Mouse (Mus musculus) lung, postnatal 14 days (tissue): ENCODE measurements around the gene Npl.
"Not testable (repeated sequence)": the region's sequence is repeated elsewhere in the genome, so short reads cannot be mapped to it uniquely, and the experiment has no call there.

Experiments
- DNase-seq: peaks from one replicate; pipeline ENCODE4 v3.0.0; 2021

Npl gene

DNA sequence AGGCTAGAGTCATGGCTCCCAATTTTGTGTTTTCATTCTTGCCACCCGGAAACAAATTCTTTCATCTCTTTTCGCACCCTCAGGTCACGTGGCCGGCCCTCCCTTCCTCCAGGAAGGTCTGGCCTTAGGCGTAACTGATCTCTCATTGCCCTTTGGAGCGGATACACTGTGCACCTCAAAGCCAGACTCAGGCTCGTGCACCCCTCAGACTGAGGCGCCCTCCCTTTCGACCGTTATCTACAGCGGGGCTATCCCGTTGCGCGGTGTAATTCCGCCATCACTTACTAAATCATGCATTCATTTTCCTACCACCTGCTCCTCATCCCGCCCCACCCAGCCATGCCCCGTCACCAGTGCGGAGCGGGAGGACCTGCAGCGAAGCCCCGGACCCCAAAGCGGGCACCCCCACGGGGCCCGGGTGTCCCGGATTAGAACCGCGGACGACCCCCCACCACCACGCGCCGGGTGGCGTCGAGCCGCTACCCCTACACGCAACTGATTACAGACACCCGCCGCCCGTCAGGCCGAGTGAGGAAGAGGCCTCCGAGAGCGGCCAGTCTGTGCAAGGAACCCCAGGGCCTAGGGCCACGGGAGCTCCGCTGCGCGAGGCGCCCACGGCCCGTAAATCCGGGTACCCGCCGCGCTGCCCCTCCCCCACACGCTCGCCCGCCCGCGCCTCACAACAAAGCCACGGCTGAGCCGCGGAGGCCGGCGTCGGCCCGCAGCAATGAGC, 62.9 kb downstream of the Npl start:
- peak; percentile 48 for DNase-seq

GRCm38 (mm10) chr1:153486120-153486519, 63.7 kb downstream of the Npl start:
- not testable (repeated sequence) for DNase-seq

DNA sequence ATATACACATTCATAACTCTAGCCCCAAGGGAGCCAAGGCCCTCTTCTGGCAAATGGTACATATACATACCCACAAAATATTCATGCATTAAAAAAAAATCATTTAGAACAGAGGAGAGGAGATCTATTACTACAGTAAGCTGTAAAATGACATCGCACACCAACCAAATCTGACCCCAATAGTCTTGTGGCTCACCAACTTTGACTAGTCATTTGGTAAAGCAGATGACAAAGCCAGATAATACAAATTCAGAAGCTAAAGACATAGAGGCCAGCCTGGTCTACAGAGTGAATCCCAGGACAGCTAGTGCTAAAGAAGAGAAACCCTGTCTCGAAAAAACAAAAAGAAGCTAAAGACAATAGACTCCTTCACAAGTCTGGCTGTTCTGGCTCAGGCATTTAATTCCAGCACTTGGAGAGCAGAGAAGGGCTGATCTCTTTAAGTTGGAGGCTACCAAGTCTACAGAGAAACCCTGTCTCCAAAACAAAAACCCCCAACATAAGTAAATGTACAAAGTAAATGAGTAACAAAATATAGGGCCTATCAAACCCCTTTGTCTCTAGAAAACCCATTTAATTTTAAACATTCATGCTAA, 64.5 kb downstream of the Npl start:
- no peak for DNase-seq

GRCm38 (mm10) chr1:153481025-153481412, 68.8 kb downstream of the Npl start:
- no peak for DNase-seq

DNA sequence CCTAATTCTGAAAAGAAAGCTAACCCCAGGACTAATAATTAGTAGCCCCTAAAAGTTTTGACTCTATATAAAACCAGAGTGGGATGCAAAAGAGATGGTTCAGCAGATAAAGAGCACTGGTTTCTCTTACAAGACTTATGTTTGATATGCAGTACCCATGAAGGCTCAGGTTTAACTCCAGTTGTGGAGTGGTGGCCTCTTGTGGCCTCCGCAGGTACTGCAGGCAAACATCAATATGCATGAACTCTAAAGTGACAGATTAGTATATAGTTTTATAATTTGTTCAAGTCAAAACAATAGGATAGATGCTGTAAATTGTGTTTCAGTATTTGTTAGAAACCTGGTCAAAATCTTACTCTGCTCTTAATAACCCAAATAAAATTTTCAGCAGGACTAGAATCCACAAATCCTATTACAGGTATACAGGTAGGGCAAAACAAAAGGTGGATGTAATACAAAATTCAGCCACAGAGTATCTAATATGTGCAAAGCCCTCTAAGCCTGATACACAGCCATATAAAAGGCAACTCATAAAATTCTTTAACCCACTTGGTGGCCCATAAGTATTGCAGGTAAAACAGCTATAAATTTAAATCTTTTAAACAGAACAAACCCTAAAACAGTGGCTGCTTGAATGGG, 69.3 kb downstream of the Npl start:
- peak; percentile 75 for DNase-seq

DNA sequence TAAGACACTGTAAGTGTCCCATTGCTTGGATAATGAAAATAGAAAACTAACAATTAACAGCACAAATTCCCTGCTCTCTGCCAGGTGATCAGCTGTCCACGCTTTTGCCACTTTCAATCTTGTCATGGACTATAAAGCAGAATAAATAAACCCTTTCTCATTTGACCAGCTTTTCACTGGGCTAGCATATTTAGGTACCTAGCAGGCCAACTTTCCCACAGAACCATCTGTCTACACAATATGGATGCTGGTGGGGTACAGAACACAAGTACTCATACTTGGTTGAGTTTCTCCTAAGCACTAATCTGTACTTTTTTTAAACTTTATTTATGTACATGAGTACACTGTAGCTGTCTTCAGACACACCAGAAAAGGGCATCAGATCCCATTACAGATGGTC, 70.5 kb downstream of the Npl start:
- no peak for DNase-seq

DNA sequence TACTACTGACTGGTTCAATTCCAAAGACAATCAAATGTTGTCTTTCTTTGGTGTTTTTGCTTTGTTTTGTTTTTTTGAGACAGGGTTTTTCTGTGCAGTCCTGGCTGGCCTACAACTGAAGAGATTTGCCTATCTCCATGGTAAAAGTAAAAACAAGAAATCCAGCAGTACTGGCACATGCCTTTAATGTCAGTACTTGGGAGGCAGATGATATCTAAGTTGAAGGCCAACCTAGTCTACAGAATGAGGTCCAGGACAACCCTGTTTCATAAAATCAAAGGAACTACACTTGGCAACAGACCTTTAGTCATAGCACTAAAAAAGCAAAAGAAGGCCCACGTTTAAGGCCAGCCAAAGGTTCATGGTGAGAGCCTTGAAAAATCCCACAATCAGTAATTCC, 88.0 kb downstream of the Npl start:
- no peak for DNase-seq

DNA sequence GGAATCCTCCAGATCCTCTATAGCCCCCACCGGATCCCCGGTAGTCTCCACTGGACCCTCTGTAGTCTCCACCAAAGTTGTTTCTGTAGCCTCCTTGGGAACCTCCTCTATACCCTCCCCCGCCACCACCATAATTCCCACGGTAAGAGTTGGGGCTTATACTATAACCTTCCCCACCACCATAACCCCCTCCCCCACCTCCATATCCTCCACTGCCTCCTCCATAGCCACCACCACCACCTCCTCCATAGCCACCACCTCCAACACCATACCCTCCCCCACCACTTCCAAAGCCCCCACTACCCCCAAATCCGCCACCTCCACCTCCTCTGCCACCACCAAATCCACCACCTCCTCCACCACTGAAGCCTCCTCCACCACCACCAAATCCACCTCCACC, 93.7 kb downstream of the Npl start:
- DNase-seq = no peak

- no peak for DNase-seq
Measured at GRCm38 (mm10) chr1:153453146-153453642, 96.7 kb downstream of the Npl start.
